Mouse (Mus musculus) spleen, postnatal 4 days (tissue): ENCODE results near the gene Pla2g1b.
"Not testable (repeated sequence)": the region's sequence is repeated elsewhere in the genome, so short reads cannot be mapped to it uniquely, and the experiment has no call there.

Experiments used
- DNase-seq, 2 experiments: peaks; one replicate each; pipeline ENCODE4 v3.0.0; 2022; ENCODE audit warnings: low spot score in 2 of 2

The Pla2g1b gene

GRCm38 (mm10) chr5:115506454-115507201, 40.6 kb downstream of the Pla2g1b start, which contains the start of gene Pxn:
Gene Pxn (plus strand): TSS chr5:115506676.
- peak; percentile 94 to 100 for DNase-seq

GRCm38 (mm10) chr5:115507267-115507980, 41.4 kb downstream of the Pla2g1b start:
- no peak for DNase-seq

- DNase-seq: no peak
These were observed 42.2 kb downstream of the Pla2g1b start for GRCm38 (mm10) chr5:115507981-115508858.

GRCm38 (mm10) chr5:115508859-115509147, 42.7 kb downstream of the Pla2g1b start:
- DNase-seq: no peak

GRCm38 (mm10) chr5:115509321-115509761, 43.3 kb downstream of the Pla2g1b start:
- no peak for DNase-seq

GRCm38 (mm10) chr5:115509790-115510689, 44.0 kb downstream of the Pla2g1b start:
- DNase-seq: no peak

- DNase-seq: no peak
These were observed 46.3 kb downstream of the Pla2g1b start for GRCm38 (mm10) chr5:115512375-115512774.

GRCm38 (mm10) chr5:115513246-115513645, 47.2 kb downstream of the Pla2g1b start:
- no peak for DNase-seq

GRCm38 (mm10) chr5:115513721-115514120, 47.7 kb downstream of the Pla2g1b start:
- DNase-seq: no peak

GRCm38 (mm10) chr5:115514346-115514745, 48.3 kb downstream of the Pla2g1b start:
- no peak for DNase-seq

- no peak for DNase-seq
These were observed 49.0 kb downstream of the Pla2g1b start for GRCm38 (mm10) chr5:115514896-115515587.

- peak in 1 of 2 experiments; percentile 55 for DNase-seq
These were observed 50.2 kb downstream of the Pla2g1b start for GRCm38 (mm10) chr5:115516081-115516907.

- DNase-seq: no peak
These were observed 50.8 kb downstream of the Pla2g1b start for GRCm38 (mm10) chr5:115516908-115517307.

GRCm38 (mm10) chr5:115517501-115517900, 51.4 kb downstream of the Pla2g1b start:
- no peak for DNase-seq

GRCm38 (mm10) chr5:115518214-115518613, 52.2 kb downstream of the Pla2g1b start:
- not testable (repeated sequence) for DNase-seq

- no peak for DNase-seq
These were observed 54.3 kb downstream of the Pla2g1b start for GRCm38 (mm10) chr5:115520325-115520869.

- no peak for DNase-seq
These were observed 55.7 kb downstream of the Pla2g1b start for GRCm38 (mm10) chr5:115521553-115522461.

GRCm38 (mm10) chr5:115522531-115522930, 56.5 kb downstream of the Pla2g1b start:
- DNase-seq: no peak
